Mouse (Mus musculus): ENCODE measurements around the gene Clpb. TPM values are rescaled to one million over a fixed set of nuclear protein-coding genes. Genes with fewer than 3 reads are reported as not detected.

Gene Clpb
- polyA plus RNA-seq, 1 experiment from 2014 or later, result 40.2 TPM

GRCm38 (mm10) chr7:101676762-101677308, 13.4 kb downstream of the Clpb start:
- H3K9me3 ChIP-seq (ENCODE audit: control insufficient read depth, low read length), result no peaks in the 10 kb centered on the region
- no peak overlapping the region for H3K27ac ChIP-seq (replicated peaks)
- no peak overlapping the region for H3K9ac ChIP-seq (ENCODE audit: low read length)
- no peak for TF ChIP-seq EP300 (optimal IDR thresholded peaks at IDR 0.05)
- TF ChIP-seq CTCF (IDR thresholded peaks at IDR 0.05; ENCODE audit: low read depth), result no peak
- ATAC-seq (ENCODE audit: low FRiP score, low TSS enrichment) (no peak), DNase-seq (ENCODE audit: low spot score) (no peak)
- no peaks in the 10 kb centered on the region for H3K4me1 ChIP-seq (replicated peaks; ENCODE audit: control insufficient read depth, insufficient read depth)
- H3K4me3 ChIP-seq (ENCODE audit: low read depth, low read length), result no peak overlapping the region
- WGBS, result 55% methylated on average over 3 of the region's 3 CpGs
- no peaks in the 10 kb centered on the region for H3K36me3 ChIP-seq (ENCODE audit: control insufficient read depth, insufficient read depth, low read length)
- H3K27me3 ChIP-seq (ENCODE audit: control insufficient read depth, insufficient read depth, low read length), result no peaks in the 10 kb centered on the region
- H3K4me2 ChIP-seq (replicated peaks; ENCODE audit: low read depth), result no peak overlapping the region

DNA sequence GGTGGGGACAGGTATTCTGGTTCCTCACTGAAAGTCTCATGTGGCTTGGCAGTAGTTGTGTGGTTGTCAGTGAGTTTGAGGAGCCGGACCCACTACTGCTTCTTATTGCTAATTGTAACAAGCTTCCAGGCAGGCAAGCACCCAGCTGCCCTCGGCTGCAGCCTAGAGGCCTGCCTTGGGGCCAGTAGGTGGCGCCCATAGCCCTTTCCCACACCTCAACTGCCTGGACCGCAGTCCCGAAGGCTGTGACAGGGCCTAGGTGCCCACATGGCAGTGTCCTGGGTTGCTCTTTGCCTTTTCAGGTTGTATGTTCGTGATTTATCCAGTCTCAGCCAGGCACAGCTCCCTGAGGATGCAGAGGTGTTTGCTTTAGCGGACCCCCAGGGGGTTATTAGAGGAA, 16.2 kb downstream of the Clpb start:
- TF ChIP-seq CTCF (IDR thresholded peaks at IDR 0.05; ENCODE audit: low read depth) (peak; percentile 94), EP300 (optimal IDR thresholded peaks at IDR 0.05) (no peak)
- H3K4me2 ChIP-seq (replicated peaks; ENCODE audit: low read depth), result no peak overlapping the region
- no peak overlapping the region for H3K27ac ChIP-seq (replicated peaks)
- WGBS, result 27% methylated on average over 7 of the region's 7 CpGs
- ATAC-seq (ENCODE audit: low FRiP score, low TSS enrichment) (peak; percentile 94), DNase-seq (ENCODE audit: low spot score) (peak; percentile 87)
- H3K4me1 ChIP-seq (replicated peaks; ENCODE audit: control insufficient read depth, insufficient read depth), result no peaks in the 10 kb centered on the region
- H3K9me3 ChIP-seq (ENCODE audit: control insufficient read depth, low read length), result no peaks in the 10 kb centered on the region
- no peaks in the 10 kb centered on the region for H3K36me3 ChIP-seq (ENCODE audit: control insufficient read depth, insufficient read depth, low read length)
- no peak overlapping the region for H3K9ac ChIP-seq (ENCODE audit: low read length)
- no peaks in the 10 kb centered on the region for H3K27me3 ChIP-seq (ENCODE audit: control insufficient read depth, insufficient read depth, low read length)
- no peak overlapping the region for H3K4me3 ChIP-seq (ENCODE audit: low read depth, low read length)

DNA sequence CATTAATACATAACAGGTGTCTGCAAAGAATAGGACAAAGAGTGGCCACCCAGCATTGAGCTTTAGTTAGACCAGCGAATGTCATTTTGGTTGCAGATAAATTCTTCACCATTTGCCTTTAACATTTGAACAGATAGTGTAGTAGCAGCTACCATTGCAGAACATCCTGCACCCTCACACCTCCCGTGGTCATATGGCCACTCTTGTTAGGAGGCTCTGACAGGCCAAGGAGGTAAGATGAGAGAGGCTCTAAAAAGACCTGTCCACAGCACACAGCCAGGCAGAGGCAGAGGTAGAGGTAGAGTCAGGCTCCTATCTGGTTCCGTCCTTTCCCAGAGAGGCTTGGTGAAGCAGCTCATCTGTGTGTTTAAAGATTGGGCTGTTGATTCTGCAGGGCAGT, 17.5 kb downstream of the Clpb start:
- Histone ChIP-seq H3K27ac (replicated peaks) (no peak overlapping the region), H3K27me3 (ENCODE audit: control insufficient read depth, insufficient read depth, low read length) (no peaks in the 10 kb centered on the region), H3K4me3 (ENCODE audit: low read depth, low read length) (no peak overlapping the region), H3K9ac (ENCODE audit: low read length) (no peak overlapping the region), H3K4me1 (replicated peaks; ENCODE audit: control insufficient read depth, insufficient read depth) (no peaks in the 10 kb centered on the region), H3K9me3 (ENCODE audit: control insufficient read depth, low read length) (no peaks in the 10 kb centered on the region), H3K4me2 (replicated peaks; ENCODE audit: low read depth) (no peak overlapping the region), H3K36me3 (ENCODE audit: control insufficient read depth, insufficient read depth, low read length) (no peaks in the 10 kb centered on the region)
- TF ChIP-seq EP300 (optimal IDR thresholded peaks at IDR 0.05) (no peak), CTCF (IDR thresholded peaks at IDR 0.05; ENCODE audit: low read depth) (no peak)
- ATAC-seq (ENCODE audit: low FRiP score, low TSS enrichment) (no peak), DNase-seq (ENCODE audit: low spot score) (no peak)
- 78% methylated on average over 3 of the region's 3 CpGs for WGBS

GRCm38 (mm10) chr7:101681565-101682071, 18.2 kb downstream of the Clpb start:
- no peak overlapping the region for H3K27ac ChIP-seq (replicated peaks)
- ATAC-seq (ENCODE audit: low FRiP score, low TSS enrichment), result no peak
- no peak for DNase-seq (ENCODE audit: low spot score)

GRCm38 (mm10) chr7:101682886-101683285, 19.5 kb downstream of the Clpb start:
- TF ChIP-seq CTCF (IDR thresholded peaks at IDR 0.05; ENCODE audit: low read depth) (no peak), EP300 (optimal IDR thresholded peaks at IDR 0.05) (no peak)

More at GRCm38 (mm10) chr7:101681565-101682071, 18.2 kb downstream of the Clpb start:
- H3K36me3 ChIP-seq (ENCODE audit: control insufficient read depth, insufficient read depth, low read length), result no peaks in the 10 kb centered on the region
- H3K9ac ChIP-seq (ENCODE audit: low read length), result 0 out of 2 replicates have a peak overlapping the region, but pooled peaks have one; percentile 27
- TF ChIP-seq EP300 (optimal IDR thresholded peaks at IDR 0.05) (no peak), CTCF (IDR thresholded peaks at IDR 0.05; ENCODE audit: low read depth) (no peak)
- H3K27me3 ChIP-seq (ENCODE audit: control insufficient read depth, insufficient read depth, low read length), result no peaks in the 10 kb centered on the region
- H3K4me3 ChIP-seq (ENCODE audit: low read depth, low read length), result no peak overlapping the region
- no peaks in the 10 kb centered on the region for H3K4me1 ChIP-seq (replicated peaks; ENCODE audit: control insufficient read depth, insufficient read depth)
- no peak overlapping the region for H3K4me2 ChIP-seq (replicated peaks; ENCODE audit: low read depth)
- no peaks in the 10 kb centered on the region for H3K9me3 ChIP-seq (ENCODE audit: control insufficient read depth, low read length)
- WGBS, result 63% methylated on average over 6 of the region's 6 CpGs

GRCm38 (mm10) chr7:101683976-101684630, 20.7 kb downstream of the Clpb start:
- H3K27me3 ChIP-seq (ENCODE audit: control insufficient read depth, insufficient read depth, low read length), result no peaks in the 10 kb centered on the region
- no peak overlapping the region for H3K27ac ChIP-seq (replicated peaks)
- H3K4me1 ChIP-seq (replicated peaks; ENCODE audit: control insufficient read depth, insufficient read depth), result no peaks in the 10 kb centered on the region
- DNase-seq (ENCODE audit: low spot score), result no peak
- no peaks in the 10 kb centered on the region for H3K36me3 ChIP-seq (ENCODE audit: control insufficient read depth, insufficient read depth, low read length)
- no peak overlapping the region for H3K4me3 ChIP-seq (ENCODE audit: low read depth, low read length)
- no peak overlapping the region for H3K4me2 ChIP-seq (replicated peaks; ENCODE audit: low read depth)
- no peak for ATAC-seq (ENCODE audit: low FRiP score, low TSS enrichment)
- H3K9me3 ChIP-seq (ENCODE audit: control insufficient read depth, low read length), result no peaks in the 10 kb centered on the region
- WGBS, result 58% methylated on average over 9 of the region's 9 CpGs
- H3K9ac ChIP-seq (ENCODE audit: low read length), result no peak overlapping the region
- no peak for TF ChIP-seq EP300 (optimal IDR thresholded peaks at IDR 0.05)
- no peak for TF ChIP-seq CTCF (IDR thresholded peaks at IDR 0.05; ENCODE audit: low read depth)

More at GRCm38 (mm10) chr7:101682886-101683285, 19.5 kb downstream of the Clpb start:
- Histone ChIP-seq H3K4me1 (replicated peaks; ENCODE audit: control insufficient read depth, insufficient read depth) (no peaks in the 10 kb centered on the region), H3K36me3 (ENCODE audit: control insufficient read depth, insufficient read depth, low read length) (no peaks in the 10 kb centered on the region), H3K4me2 (replicated peaks; ENCODE audit: low read depth) (no peak overlapping the region), H3K4me3 (ENCODE audit: low read depth, low read length) (no peak overlapping the region), H3K27me3 (ENCODE audit: control insufficient read depth, insufficient read depth, low read length) (no peaks in the 10 kb centered on the region), H3K9ac (ENCODE audit: low read length) (no peak overlapping the region), H3K27ac (replicated peaks) (no peak overlapping the region), H3K9me3 (ENCODE audit: control insufficient read depth, low read length) (no peaks in the 10 kb centered on the region)
- ATAC-seq (ENCODE audit: low FRiP score, low TSS enrichment) (no peak), DNase-seq (ENCODE audit: low spot score) (no peak)
- 64% methylated on average over 5 of the region's 5 CpGs for WGBS

Measured in stomach, postnatal 0 days (tissue).